7 mouse cellular contexts compared by ENCODE assay signal in the genomic region with DNA sequence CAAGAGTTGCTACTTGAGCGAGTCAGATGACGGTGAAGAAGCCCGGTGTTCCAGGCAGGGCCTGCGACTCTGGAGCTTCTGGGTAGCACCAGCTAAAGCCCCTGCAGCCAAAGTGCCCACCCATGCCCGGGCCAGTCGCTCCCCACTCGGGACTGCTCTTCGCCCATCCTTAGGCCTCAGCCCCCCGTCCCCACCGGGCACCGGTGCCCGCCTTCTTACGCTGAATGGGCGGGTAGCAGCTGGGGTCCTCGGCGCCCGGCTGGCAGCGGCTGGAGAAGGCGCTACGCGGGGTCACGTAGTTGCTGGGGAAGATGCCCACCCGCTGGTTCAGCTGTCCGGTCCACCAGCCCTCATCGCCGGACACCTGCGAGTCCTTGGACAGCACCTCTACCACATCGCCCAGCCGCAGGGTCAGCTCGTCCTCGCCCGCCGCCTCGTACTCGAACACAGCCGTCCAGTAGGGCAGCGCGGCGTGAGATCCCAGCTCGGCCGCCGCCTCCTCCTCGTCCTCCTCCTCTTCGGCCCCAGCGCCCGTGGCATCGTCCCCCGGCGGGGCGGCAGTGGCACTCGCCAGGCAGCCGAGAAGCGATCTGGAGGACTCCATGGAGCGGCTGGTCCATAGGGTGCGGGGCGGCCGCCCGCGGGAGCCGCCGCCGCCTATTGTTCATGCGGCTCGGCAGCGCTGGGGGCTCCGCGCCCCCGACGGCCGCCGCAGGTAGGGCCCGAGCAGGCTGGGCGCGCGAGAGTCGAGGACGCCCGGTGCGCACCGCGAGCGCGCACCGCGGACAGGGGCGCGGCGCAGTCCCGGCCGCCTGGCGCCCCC. TPM values are rescaled to one million over a fixed set of nuclear protein-coding genes. Genes with fewer than 3 reads are reported as not detected.
A peak's percentile ranks its signal among the peaks of the same experiment; 100 is the strongest.
DNase-seq lines count a peak whose midpoint lies in the region; ATAC-seq and TF ChIP-seq lines count a peak whose summit lies in the region.

No protein-coding gene starts in this region.

- no peak for TF ChIP-seq POLR2A in CH12.LX (IDR thresholded peaks at IDR 0.05; ENCODE audit: low read depth, low read length)

- peak overlapping the region; percentile 87 for H3K4me2 ChIP-seq in CH12.LX (ENCODE audit: insufficient read depth, low read depth, poor library complexity, severe bottlenecking)
- peak overlapping the region; percentile 84 for H3K4me2 ChIP-seq in limb, embryonic 12.5 days
- peak overlapping the region; percentile 62 for H3K4me2 ChIP-seq in midbrain, embryonic 14.5 days (ENCODE audit: low read length)
- peak overlapping the region; percentile 63 for H3K4me2 ChIP-seq in stomach, embryonic 16.5 days (ENCODE audit: low read depth, low read length)

- peak; percentile 36 for ATAC-seq in Patski
- peak; percentile 16; the same call in 1 of the 2 replicates for ATAC-seq in limb, embryonic 12.5 days (ENCODE audit: insufficient number of reproducible peaks, insufficient read depth, low FRiP score, low TSS enrichment, low read depth)
- ATAC-seq in midbrain, embryonic 14.5 days (ENCODE audit: low FRiP score, low TSS enrichment): peak; percentile 76; the same call in 1 of the 2 replicates
- peak; percentile 2; the same call in 1 of the 2 replicates for ATAC-seq in stomach, embryonic 16.5 days (ENCODE audit: insufficient read depth, low FRiP score)

- peaks cover 3% of the 10 kb centered on the region for H3K9me3 ChIP-seq in CH12.LX (replicated peaks; ENCODE audit: low read length)
- H3K9me3 ChIP-seq in limb, embryonic 12.5 days: no peaks in the 10 kb centered on the region
- no peaks in the 10 kb centered on the region for H3K9me3 ChIP-seq in midbrain, embryonic 14.5 days (ENCODE audit: control insufficient read depth, low read length)
- H3K9me3 ChIP-seq in stomach, embryonic 16.5 days (replicated peaks; ENCODE audit: control insufficient read depth, low read length): no peaks in the 10 kb centered on the region

- peak overlapping the region; percentile 15; the same call in 1 of the 2 replicates for H3K9ac ChIP-seq in CH12.LX (ENCODE audit: insufficient read depth, low read depth)
- peak overlapping the region; percentile 65 for H3K9ac ChIP-seq in limb, embryonic 12.5 days (replicated peaks)
- H3K9ac ChIP-seq in midbrain, embryonic 14.5 days (replicated peaks; ENCODE audit: low read length): peak overlapping the region; percentile 88
- H3K9ac ChIP-seq in stomach, embryonic 16.5 days (ENCODE audit: low read length): peak overlapping the region; percentile 82

- DNase-seq in CH12.LX (ENCODE audit: extremely low read depth): no peak
- no peak for DNase-seq in Patski (ENCODE audit: low read depth, low spot score)
- DNase-seq in embryo, embryonic 11.5 days (ENCODE audit: low read depth, low spot score): peak; percentile 11
- peak; percentile 12 for DNase-seq in heart, postnatal 4 days
- DNase-seq in midbrain, embryonic 14.5 days: peak; percentile 56

- H3K27ac ChIP-seq in CH12.LX (ENCODE audit: insufficient read depth, low read depth): no peak overlapping the region
- H3K27ac ChIP-seq in limb, embryonic 12.5 days: no peak overlapping the region
- H3K27ac ChIP-seq in midbrain, embryonic 14.5 days (replicated peaks; ENCODE audit: low read depth, low read length): peak overlapping the region; percentile 80
- H3K27ac ChIP-seq in stomach, embryonic 16.5 days (ENCODE audit: low read length): peak overlapping the region; percentile 92

- in situ Hi-C loops in CH12.LX (cut with MboI; ENCODE audit: low pct_ligation_motif_present, low pct_unique_long_range_greater_than_20kb, low sequenced_read_pairs): loop anchor here (10.0 kb wide), 1 partner anchor 46 kb away; no protein-coding TSS in a partner anchor
- in situ Hi-C loops in Patski (cut with MboI; ENCODE audit: low pct_unique_long_range_greater_than_20kb): loop anchor here (25.0 kb wide), 1 partner anchor 793 kb away; no protein-coding TSS in a partner anchor

- dilution Hi-C loops in CH12.LX (cut with MboI; ENCODE audit: extremely low pct_ligation_motif_present, extremely low pct_unique_long_range_greater_than_20kb, low sequenced_read_pairs): no loop called here

- TF ChIP-seq RAD21 in CH12.LX (IDR thresholded peaks at IDR 0.05; ENCODE audit: low read depth, low read length): no peak

- peaks cover 48% of the 10 kb centered on the region for H3K27me3 ChIP-seq in CH12.LX (replicated peaks)
- H3K27me3 ChIP-seq in Patski: no peaks in the 10 kb centered on the region
- H3K27me3 ChIP-seq in limb, embryonic 12.5 days: peaks cover 73% of the 10 kb centered on the region
- no peaks in the 10 kb centered on the region for H3K27me3 ChIP-seq in midbrain, embryonic 14.5 days (ENCODE audit: control insufficient read depth, insufficient read depth, low read length)
- H3K27me3 ChIP-seq in stomach, embryonic 16.5 days (ENCODE audit: control insufficient read depth, insufficient read depth, low read length): peaks cover 2% of the 10 kb centered on the region; the same call in 1 of the 2 replicates

- CTCF ChIA-PET in Patski (lab: Charles Lee): no interaction called here

- H3K4me3 ChIP-seq in CH12.LX (replicated peaks in 1 of 3; ENCODE audit: low read depth in 2 of 3, low read length in 2 of 3, poor library complexity in 1 of 3): peak overlapping the region in 2 of 3 experiments; percentile 55 to 70
- peak overlapping the region; percentile 64 for H3K4me3 ChIP-seq in limb, embryonic 12.5 days (replicated peaks)
- H3K4me3 ChIP-seq in midbrain, embryonic 14.5 days (replicated peaks; ENCODE audit: low read depth, low read length): peak overlapping the region; percentile 89
- peak overlapping the region; percentile 74 for H3K4me3 ChIP-seq in stomach, embryonic 16.5 days (replicated peaks; ENCODE audit: low read length)

- POLR2A ChIA-PET in Patski (lab: Charles Lee): interaction anchor here (0.6 to 1.0 kb wide), 3 partner anchors 13 to 143 kb away, joined by 3 read pairs; no protein-coding TSS in a partner anchor

- 1% methylated on average over 73 of the region's 91 CpGs for WGBS in limb, embryonic 12.5 days
- under 1% methylated on average over 71 of the region's 91 CpGs for WGBS in midbrain, embryonic 14.5 days
- WGBS in stomach, embryonic 16.5 days: under 1% methylated on average over 72 of the region's 91 CpGs

- no peak for TF ChIP-seq EP300 in CH12.LX (IDR thresholded peaks at IDR 0.05; ENCODE audit: low read length)

- TF ChIP-seq CTCF in CH12.LX (conservative IDR thresholded peaks at IDR 0.05 in 1 of 2, IDR thresholded peaks at IDR 0.05 in 1 of 2; ENCODE audit: low read depth in 2 of 2, low read length in 2 of 2): no peak
- TF ChIP-seq CTCF in Patski (IDR thresholded peaks at IDR 0.05): no peak

- H3K36me3 ChIP-seq in CH12.LX (replicated peaks in 1 of 2; ENCODE audit: control insufficient read depth in 1 of 2, insufficient read depth in 1 of 2, low read length in 1 of 2): no peaks in the 10 kb centered on the region
- H3K36me3 ChIP-seq in limb, embryonic 12.5 days: no peaks in the 10 kb centered on the region
- 0 out of 2 replicates have a peak, but pooled peaks cover 4% of the 10 kb centered on the region for H3K36me3 ChIP-seq in midbrain, embryonic 14.5 days (ENCODE audit: control insufficient read depth, insufficient read depth, low read length)
- H3K36me3 ChIP-seq in stomach, embryonic 16.5 days (ENCODE audit: control insufficient read depth, insufficient read depth, low read length): no peaks in the 10 kb centered on the region

- peaks cover 10 to 14% of the 10 kb centered on the region in 2 experiments for H3K4me1 ChIP-seq in CH12.LX (ENCODE audit: control insufficient read depth in 1 of 2, insufficient read depth in 2 of 2)
- H3K4me1 ChIP-seq in limb, embryonic 12.5 days (replicated peaks): peaks cover 8% of the 10 kb centered on the region
- H3K4me1 ChIP-seq in midbrain, embryonic 14.5 days (ENCODE audit: control insufficient read depth, insufficient read depth, low read length): peaks cover 26% of the 10 kb centered on the region
- H3K4me1 ChIP-seq in stomach, embryonic 16.5 days (ENCODE audit: control insufficient read depth, insufficient read depth, low read length): no peaks in the 10 kb centered on the region

- no peaks in the 10 kb centered on the region for H3K79me2 ChIP-seq in CH12.LX (replicated peaks; ENCODE audit: control insufficient read depth, extremely low read depth, insufficient read depth, poor library complexity, severe bottlenecking)

TF ChIP-seq in CH12.LX, 34 proteins besides CTCF, POLR2A, EP300 and RAD21:
- TF ChIP-seq NRF1 (IDR thresholded peaks at IDR 0.05; ENCODE audit: low read depth, low read length) (peak; percentile 53), BHLHE40 (IDR thresholded peaks at IDR 0.05; ENCODE audit: low read depth, low read length) (no peak), CHD2 (IDR thresholded peaks at IDR 0.05; ENCODE audit: low read length) (no peak), ELF1 (IDR thresholded peaks at IDR 0.05; ENCODE audit: low read depth, low read length) (no peak), USF2 (conservative IDR thresholded peaks at IDR 0.05; ENCODE audit: low read depth, low read length) (no peak), MAX (IDR thresholded peaks at IDR 0.05; ENCODE audit: low read length) (no peak)

RNA-seq across cellular contexts. Expression of gene Map3k9, which starts 0.5 kb away (rescaled TPM):
- total RNA-seq in CH12.LX (2012; rRNA removed) (0.34 and 0.38 TPM in 2 replicates), CH12.LX (2014; rRNA removed) (not detected in 2 replicates)
- polyA plus RNA-seq in CH12.LX (2012; ENCODE audit: insufficient read length, low read depth) (0.10 and 0.13 TPM in 2 replicates), Patski (2021) (10.5 TPM)
- under 1 TPM; 0.31 to 0.72 TPM for total RNA-seq in heart, postnatal 4 days (2021)
- polyA plus RNA-seq in limb, embryonic 12.5 days (2016; fragmentation: Nextera tagmentation; extraction: Ambion mirVana): 0.91 and 0.98 TPM in 2 replicates
- polyA plus RNA-seq in midbrain, embryonic 14.5 days (2014; fragmentation: Nextera tagmentation; extraction: Ambion mirVana): 12.4 TPM in 2 replicates
- 1.7 and 1.8 TPM in 2 replicates for polyA plus RNA-seq in stomach, embryonic 16.5 days (2015; fragmentation: Nextera tagmentation; extraction: Ambion mirVana)

Comparison
In these comparisons a context has a peak if more than half of its experiments do, and no peak if none do; other contexts are left out.
1. DNase-seq: peak in embryo, embryonic 11.5 days (single experiment), heart, postnatal 4 days (single experiment) and midbrain, embryonic 14.5 days (single experiment); none in CH12.LX (single experiment) and Patski (single experiment).
2. H3K27ac ChIP-seq: peak in midbrain, embryonic 14.5 days (single experiment) and stomach, embryonic 16.5 days (single experiment); none in CH12.LX (single experiment) and limb, embryonic 12.5 days (single experiment).
3. H3K9ac ChIP-seq: peak in every context shown above with its lines; median percentile 88 in midbrain, embryonic 14.5 days; 82 in stomach, embryonic 16.5 days; 65 in limb, embryonic 12.5 days; 15 in CH12.LX.
4. ATAC-seq: peak in every context shown above with its lines; median percentile 76 in midbrain, embryonic 14.5 days; 36 in Patski; 16 in limb, embryonic 12.5 days; 2 in stomach, embryonic 16.5 days.
5. Peak in every context shown above with its lines, with median percentiles within 50 percentile points of each other: H3K4me2 ChIP-seq and H3K4me3 ChIP-seq.